In the genomic region with DNA sequence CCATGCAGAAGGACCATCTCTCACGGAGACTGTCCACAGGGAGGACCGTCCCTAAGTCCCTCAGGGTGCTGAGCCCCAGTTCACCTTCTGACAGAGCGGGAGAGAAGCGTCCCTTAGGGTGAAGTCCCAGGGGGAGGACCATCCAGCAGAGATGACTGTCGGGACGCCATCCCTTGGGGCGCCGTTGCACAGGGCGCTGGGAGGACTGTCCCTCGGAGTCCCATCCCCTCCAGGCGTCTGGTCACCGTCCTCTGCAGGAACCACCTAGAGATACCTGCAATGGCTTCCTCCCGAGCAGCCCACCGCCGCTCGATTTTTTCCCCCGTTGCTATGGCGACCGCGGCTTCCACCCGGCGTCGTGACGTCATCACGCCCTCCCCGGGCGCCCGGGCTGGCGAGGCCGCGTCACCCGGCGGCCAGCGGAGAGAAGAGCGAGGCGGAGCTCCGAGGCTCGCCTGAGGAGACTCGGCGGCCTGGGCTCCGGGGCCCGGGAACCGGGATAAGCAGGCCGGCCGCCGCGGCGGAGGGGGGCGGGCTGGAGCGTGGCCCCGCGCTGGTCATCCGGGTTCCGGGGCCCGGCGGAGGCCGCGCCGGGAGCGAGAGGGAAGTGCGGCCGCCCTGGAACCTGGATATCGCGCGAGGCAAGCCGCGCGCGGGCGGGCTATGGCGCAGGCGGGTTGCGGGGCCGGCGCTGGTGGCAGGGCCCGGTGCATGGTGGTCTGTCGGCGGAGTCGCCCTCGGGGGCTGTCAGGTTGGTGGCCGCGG, we compare ENCODE assay signal across 8 mouse cellular contexts. TPM values are rescaled to one million over a fixed set of nuclear protein-coding genes. Genes with fewer than 3 reads are reported as not detected.
A peak's percentile ranks its signal among the peaks of the same experiment; 100 is the strongest.
DNase-seq lines count a peak whose midpoint lies in the region; ATAC-seq lines count a peak whose summit lies in the region.

Zfp523 (plus strand) TSS at position 355 of the 765 bp plus-strand sequence.

- peaks cover 9% of the 10 kb centered on the region; the same call in 1 of the 2 replicates for H3K4me1 ChIP-seq in forebrain, embryonic 11.5 days (replicated peaks; ENCODE audit: control insufficient read depth, insufficient read depth, low read length)
- H3K4me1 ChIP-seq in heart, embryonic 16.5 days (ENCODE audit: control insufficient read depth, insufficient read depth, low read length): peaks cover 55% of the 10 kb centered on the region
- H3K4me1 ChIP-seq in liver, embryonic 15.5 days (replicated peaks): peaks cover 51% of the 10 kb centered on the region
- H3K4me1 ChIP-seq in neural tube, embryonic 12.5 days: peaks cover 31% of the 10 kb centered on the region

- WGBS in forebrain, embryonic 11.5 days: under 1% methylated on average over 77 of the region's 82 CpGs
- under 1% methylated on average over 81 of the region's 82 CpGs for WGBS in heart, embryonic 16.5 days
- under 1% methylated on average over 82 of the region's 82 CpGs for WGBS in liver, embryonic 15.5 days (ENCODE audit: insufficient replicate concordance)
- under 1% methylated on average over 82 of the region's 82 CpGs for WGBS in neural tube, embryonic 12.5 days

- peak within 1 kb of the TSS; percentile 92 for H3K9ac ChIP-seq in forebrain, embryonic 11.5 days (ENCODE audit: low read length)
- peak within 1 kb of the TSS; percentile 95 for H3K9ac ChIP-seq in heart, embryonic 16.5 days (ENCODE audit: low read length)
- peak within 1 kb of the TSS; percentile 75 for H3K9ac ChIP-seq in liver, embryonic 15.5 days
- H3K9ac ChIP-seq in neural tube, embryonic 12.5 days: peak within 1 kb of the TSS; percentile 96

- peak; percentile 48 for DNase-seq in c-Kit-negative CD71-positive TER-119-positive erythroid progenitor cells, embryonic 14.5 days (ENCODE audit: low read depth, low spot score)
- peak; percentile 96 for DNase-seq in forebrain, embryonic 11.5 days (ENCODE audit: low spot score)
- peak; percentile 88 to 95 for DNase-seq in kidney, postnatal 36 days
- peak; percentile 62 for DNase-seq in telencephalon, adult 2 months (ENCODE audit: low read depth, low spot score)

- H3K27ac ChIP-seq in forebrain, embryonic 11.5 days (ENCODE audit: low read depth, low read length): peak within 1 kb of the TSS; percentile 91
- peak within 1 kb of the TSS; percentile 88 for H3K27ac ChIP-seq in heart, embryonic 16.5 days (ENCODE audit: low read length)
- peak within 1 kb of the TSS; percentile 79 for H3K27ac ChIP-seq in liver, embryonic 15.5 days (replicated peaks)
- peak within 1 kb of the TSS; percentile 88 for H3K27ac ChIP-seq in neural tube, embryonic 12.5 days

- H3K9me3 ChIP-seq in forebrain, embryonic 11.5 days (ENCODE audit: control insufficient read depth, low read length): no peaks in the 10 kb centered on the region
- H3K9me3 ChIP-seq in heart, embryonic 16.5 days (replicated peaks; ENCODE audit: control insufficient read depth, low read length): no peaks in the 10 kb centered on the region
- H3K9me3 ChIP-seq in liver, embryonic 15.5 days (replicated peaks): no peaks in the 10 kb centered on the region
- no peaks in the 10 kb centered on the region for H3K9me3 ChIP-seq in neural tube, embryonic 12.5 days

- peak; percentile 88 for ATAC-seq in CD4-positive, CD25-positive, alpha-beta regulatory T cell, adult 4 months
- peak; percentile 88 for ATAC-seq in forebrain, embryonic 11.5 days (replicated peaks; ENCODE audit: low FRiP score)
- ATAC-seq in heart, embryonic 16.5 days (replicated peaks; ENCODE audit: extremely low read depth, insufficient read depth, low FRiP score): peak; percentile 84
- ATAC-seq in liver, embryonic 15.5 days (ENCODE audit: insufficient read depth): peak; percentile 80
- peak; percentile 87 for ATAC-seq in neural tube, embryonic 12.5 days (ENCODE audit: low FRiP score, low read depth)

- H3K36me3 ChIP-seq in forebrain, embryonic 11.5 days (ENCODE audit: control insufficient read depth, insufficient read depth, low read length): no peaks in the 10 kb centered on the region
- H3K36me3 ChIP-seq in heart, embryonic 16.5 days (ENCODE audit: control insufficient read depth, insufficient read depth): no peaks in the 10 kb centered on the region
- H3K36me3 ChIP-seq in liver, embryonic 15.5 days (replicated peaks): no peaks in the 10 kb centered on the region
- H3K36me3 ChIP-seq in neural tube, embryonic 12.5 days: 0 out of 2 replicates have a peak, but pooled peaks cover 6% of the 10 kb centered on the region

- H3K27me3 ChIP-seq in forebrain, embryonic 11.5 days (ENCODE audit: control insufficient read depth, insufficient read depth, low read length): no peaks in the 10 kb centered on the region
- no peaks in the 10 kb centered on the region for H3K27me3 ChIP-seq in heart, embryonic 16.5 days (ENCODE audit: control insufficient read depth, insufficient read depth, low read length)
- H3K27me3 ChIP-seq in liver, embryonic 15.5 days: 0 out of 2 replicates have a peak, but pooled peaks cover 5% of the 10 kb centered on the region
- H3K27me3 ChIP-seq in neural tube, embryonic 12.5 days (replicated peaks): no peaks in the 10 kb centered on the region

- peak within 1 kb of the TSS; percentile 86 for H3K4me3 ChIP-seq in forebrain, embryonic 11.5 days (ENCODE audit: low read depth, low read length)
- peak within 1 kb of the TSS; percentile 82 for H3K4me3 ChIP-seq in heart, embryonic 16.5 days (ENCODE audit: low read length)
- peak within 1 kb of the TSS; percentile 74 for H3K4me3 ChIP-seq in liver, embryonic 15.5 days (replicated peaks)
- peak within 1 kb of the TSS; percentile 88 for H3K4me3 ChIP-seq in neural tube, embryonic 12.5 days

- H3K4me2 ChIP-seq in forebrain, embryonic 11.5 days (ENCODE audit: low read depth, low read length, severe bottlenecking): peak within 1 kb of the TSS; percentile 97
- H3K4me2 ChIP-seq in heart, embryonic 16.5 days (ENCODE audit: low read depth, low read length): peak within 1 kb of the TSS; percentile 63
- peak within 1 kb of the TSS; percentile 90 for H3K4me2 ChIP-seq in liver, embryonic 15.5 days
- H3K4me2 ChIP-seq in neural tube, embryonic 12.5 days (replicated peaks): peak within 1 kb of the TSS; percentile 97

RNA-seq across cellular contexts. Expression of gene Zfp523, which starts in this region (rescaled TPM):
- polyA plus RNA-seq in CD4-positive, CD25-positive, alpha-beta regulatory T cell, adult 4 months (2017; shearing (Covaris generic)): 1 to 10 TPM; 2.9 to 5.5 TPM
- polyA plus RNA-seq in forebrain, embryonic 11.5 days (2014; fragmentation: Nextera tagmentation; extraction: Ambion mirVana): 37.8 and 40.2 TPM in 2 replicates
- 20.5 and 22.2 TPM in 2 replicates for polyA plus RNA-seq in heart, embryonic 16.5 days (2015; fragmentation: Nextera tagmentation; extraction: Ambion mirVana)
- polyA plus RNA-seq in liver, embryonic 15.5 days (2015; fragmentation: Nextera tagmentation; extraction: Ambion mirVana): 5.8 and 6.4 TPM in 2 replicates
- 45.0 and 53.9 TPM in 2 replicates for polyA plus RNA-seq in neural tube, embryonic 12.5 days (2016; fragmentation: Nextera tagmentation; extraction: Ambion mirVana)

Comparison
In these comparisons a context has a peak if more than half of its experiments do, and no peak if none do; other contexts are left out.
1. Peak in every context shown above with its lines: DNase-seq, ATAC-seq, H3K4me3 ChIP-seq and H3K27ac ChIP-seq.